Mouse (Mus musculus): ENCODE measurements at regions not wholly inside any gene's neighbourhood (a gene's known extent, or its start where the extent isn't known, plus 50 kb on each side); places are given as distances from the start of the nearest gene placed in this dataset.

DNA sequence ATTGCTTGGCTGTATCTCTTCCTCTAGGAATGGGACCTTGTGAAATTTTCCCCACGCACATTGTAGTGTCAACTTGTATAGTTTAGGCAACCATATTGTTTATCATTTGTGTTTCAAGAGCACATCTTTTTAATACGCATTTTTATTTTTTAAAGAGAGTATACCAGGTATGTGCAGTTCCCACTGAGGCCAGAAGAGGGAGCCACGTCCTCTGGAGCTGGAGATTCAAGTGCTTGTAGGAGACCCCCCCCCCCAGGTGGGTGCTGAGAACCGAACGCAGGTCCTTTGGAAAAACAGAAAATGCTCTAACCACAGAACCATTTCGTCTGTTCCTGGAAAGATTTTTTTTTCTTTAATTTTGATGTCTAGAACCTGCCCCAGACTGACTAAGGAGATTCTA lies 161.5 kb downstream of the Dad1 start:
- H3K4me3 ChIP-seq (ENCODE audit: low read depth, low read length), result no peak overlapping the region
- H3K27ac ChIP-seq (replicated peaks; ENCODE audit: low read depth, low read length), result no peak overlapping the region
- H3K9me3 ChIP-seq (replicated peaks; ENCODE audit: control insufficient read depth, low read length), result no peaks in the 10 kb centered on the region
- DNase-seq (ENCODE audit: low spot score) (no peak), ATAC-seq (replicated peaks; ENCODE audit: insufficient number of reproducible peaks, low FRiP score, low TSS enrichment, low read depth) (no peak)
- H3K4me2 ChIP-seq (ENCODE audit: low read depth, low read length), result no peak overlapping the region
- H3K36me3 ChIP-seq (replicated peaks; ENCODE audit: control insufficient read depth, insufficient read depth, low read depth, low read length), result no peaks in the 10 kb centered on the region
- 84% methylated on average over 6 of the region's 6 CpGs for WGBS
- no peaks in the 10 kb centered on the region for H3K4me1 ChIP-seq (ENCODE audit: control insufficient read depth, insufficient read depth, low read length)
- H3K27me3 ChIP-seq (ENCODE audit: control insufficient read depth, insufficient read depth, low read length), result no peaks in the 10 kb centered on the region
- no peak overlapping the region for H3K9ac ChIP-seq (replicated peaks; ENCODE audit: low read length)

DNA sequence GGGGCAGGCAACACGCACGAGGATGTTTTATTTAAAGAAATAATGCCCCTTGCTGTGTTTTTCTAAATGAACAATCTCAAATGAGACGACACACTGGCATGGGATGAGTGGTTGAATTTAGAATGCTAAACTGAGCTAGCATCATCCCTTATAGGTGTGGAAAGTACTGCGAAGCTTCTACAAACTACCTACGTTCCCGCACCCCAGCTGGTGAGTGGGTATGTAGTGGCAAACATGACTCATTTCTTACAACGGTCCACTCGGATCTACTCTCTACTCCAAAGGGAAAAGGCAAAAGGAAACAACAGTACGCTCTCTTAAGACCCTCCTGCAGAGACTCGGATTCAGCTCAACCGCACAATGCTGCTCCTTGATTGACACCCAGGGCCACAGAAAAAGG lies 167.2 kb downstream of the Dad1 start:
- H3K9me3 ChIP-seq (replicated peaks; ENCODE audit: control insufficient read depth, low read length), result no peaks in the 10 kb centered on the region
- WGBS, result 69% methylated on average over 11 of the region's 11 CpGs
- DNase-seq (ENCODE audit: low spot score), result no peak

DNA sequence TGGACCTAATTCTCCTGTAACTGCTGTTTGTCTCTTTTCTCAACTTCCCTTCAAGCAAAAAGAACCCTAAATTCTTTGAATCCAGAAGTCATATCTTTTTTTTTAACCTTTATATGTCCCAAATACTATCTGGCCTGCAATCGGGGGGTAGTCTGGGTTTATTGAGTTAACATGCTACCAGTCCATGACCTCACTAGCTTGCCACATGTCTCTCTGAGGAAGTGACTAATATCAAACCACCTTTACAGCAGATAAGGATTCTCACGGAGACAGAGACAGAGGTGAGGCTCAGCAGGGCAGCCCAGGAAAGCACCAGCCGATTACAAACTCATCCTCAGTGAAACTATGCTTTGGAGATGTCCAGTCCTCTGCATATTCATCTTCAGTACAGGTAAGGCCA lies 179.2 kb downstream of the Dad1 start:
- H3K9ac ChIP-seq (replicated peaks; ENCODE audit: low read length), result no peak overlapping the region
- H3K9me3 ChIP-seq (replicated peaks; ENCODE audit: control insufficient read depth, low read length), result no peaks in the 10 kb centered on the region
- H3K27me3 ChIP-seq (ENCODE audit: control insufficient read depth, insufficient read depth, low read length), result no peaks in the 10 kb centered on the region
- DNase-seq (ENCODE audit: low spot score) (no peak), ATAC-seq (replicated peaks; ENCODE audit: insufficient number of reproducible peaks, low FRiP score, low TSS enrichment, low read depth) (no peak)
- no peak overlapping the region for H3K27ac ChIP-seq (replicated peaks; ENCODE audit: low read depth, low read length)
- H3K4me2 ChIP-seq (ENCODE audit: low read depth, low read length), result no peak overlapping the region
- 82% methylated on average over 3 of the region's 3 CpGs for WGBS
- H3K4me1 ChIP-seq (ENCODE audit: control insufficient read depth, insufficient read depth, low read length), result no peaks in the 10 kb centered on the region
- H3K4me3 ChIP-seq (ENCODE audit: low read depth, low read length), result no peak overlapping the region
- H3K36me3 ChIP-seq (replicated peaks; ENCODE audit: control insufficient read depth, insufficient read depth, low read depth, low read length), result no peaks in the 10 kb centered on the region

More for the DNA sequence above, 167.2 kb downstream of the Dad1 start:
- Histone ChIP-seq H3K4me2 (ENCODE audit: low read depth, low read length) (no peak overlapping the region), H3K27ac (replicated peaks; ENCODE audit: low read depth, low read length) (no peak overlapping the region), H3K27me3 (ENCODE audit: control insufficient read depth, insufficient read depth, low read length) (no peaks in the 10 kb centered on the region), H3K36me3 (replicated peaks; ENCODE audit: control insufficient read depth, insufficient read depth, low read depth, low read length) (no peaks in the 10 kb centered on the region), H3K4me3 (ENCODE audit: low read depth, low read length) (no peak overlapping the region), H3K9ac (replicated peaks; ENCODE audit: low read length) (no peak overlapping the region), H3K4me1 (ENCODE audit: control insufficient read depth, insufficient read depth, low read length) (no peaks in the 10 kb centered on the region)
- no peak for ATAC-seq (replicated peaks; ENCODE audit: insufficient number of reproducible peaks, low FRiP score, low TSS enrichment, low read depth)

DNA sequence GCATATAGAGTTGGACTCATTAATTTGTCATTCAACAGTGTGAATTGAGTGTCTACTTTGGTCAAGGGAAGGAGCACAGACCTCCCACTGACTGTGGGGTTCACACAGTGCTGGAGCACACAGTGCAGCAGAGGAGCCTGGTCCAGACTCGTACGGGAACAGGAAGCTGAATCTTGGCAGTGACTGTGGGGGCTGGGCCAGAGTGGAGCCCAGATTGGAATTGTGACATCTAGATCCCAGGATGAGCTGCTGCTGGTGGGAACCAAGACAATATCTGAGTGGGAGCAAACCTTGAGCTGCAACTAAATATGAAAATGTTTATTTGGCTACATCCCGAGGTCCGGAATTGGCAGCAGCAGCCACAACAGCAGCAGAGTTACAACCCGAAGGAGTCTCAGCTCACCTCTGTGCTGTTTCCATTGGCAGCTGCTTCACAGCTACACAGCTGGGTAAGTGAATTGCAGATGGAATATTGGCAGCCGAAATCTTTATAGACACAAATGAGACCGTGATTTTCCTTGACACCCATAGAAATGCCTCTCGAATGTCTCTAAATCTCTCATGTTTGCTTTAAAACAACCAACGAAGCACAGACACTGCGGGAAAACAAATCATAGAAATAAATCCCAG lies 181.5 kb downstream of the Dad1 start:
- ATAC-seq (replicated peaks; ENCODE audit: insufficient number of reproducible peaks, low FRiP score, low TSS enrichment, low read depth) (no peak), DNase-seq (ENCODE audit: low spot score) (no peak)
- H3K27me3 ChIP-seq (ENCODE audit: control insufficient read depth, insufficient read depth, low read length), result no peaks in the 10 kb centered on the region
- H3K9me3 ChIP-seq (replicated peaks; ENCODE audit: control insufficient read depth, low read length), result no peaks in the 10 kb centered on the region
- H3K27ac ChIP-seq (replicated peaks; ENCODE audit: low read depth, low read length), result no peak overlapping the region
- no peak overlapping the region for H3K9ac ChIP-seq (replicated peaks; ENCODE audit: low read length)
- H3K4me3 ChIP-seq (ENCODE audit: low read depth, low read length), result no peak overlapping the region
- H3K4me2 ChIP-seq (ENCODE audit: low read depth, low read length), result no peak overlapping the region
- H3K36me3 ChIP-seq (replicated peaks; ENCODE audit: control insufficient read depth, insufficient read depth, low read depth, low read length), result no peaks in the 10 kb centered on the region
- H3K4me1 ChIP-seq (ENCODE audit: control insufficient read depth, insufficient read depth, low read length), result no peaks in the 10 kb centered on the region
- 75% methylated on average over 10 of the region's 10 CpGs for WGBS

DNA sequence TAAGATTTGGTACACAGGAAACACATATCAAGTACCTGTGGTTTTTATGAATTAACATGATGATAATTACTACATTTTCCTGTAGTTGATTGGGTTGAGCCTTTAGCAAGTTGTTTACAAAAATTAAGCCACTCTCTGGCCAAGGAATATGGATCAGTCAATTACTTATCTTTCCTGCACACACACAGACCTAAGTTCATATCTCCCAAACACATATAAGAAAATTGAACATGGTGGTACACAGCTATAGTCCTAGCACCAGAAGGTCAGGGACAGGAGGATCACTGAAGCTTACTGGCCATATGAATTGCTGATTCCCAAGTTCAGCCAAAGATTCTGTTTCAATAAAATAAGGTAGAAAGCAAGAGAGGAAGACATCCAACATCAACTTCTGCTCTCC lies 183.7 kb downstream of the Dad1 start:
- no peak overlapping the region for H3K27ac ChIP-seq (replicated peaks; ENCODE audit: low read depth, low read length)
- no peak for ATAC-seq (replicated peaks; ENCODE audit: insufficient number of reproducible peaks, low FRiP score, low TSS enrichment, low read depth)
- H3K4me1 ChIP-seq (ENCODE audit: control insufficient read depth, insufficient read depth, low read length), result no peaks in the 10 kb centered on the region

DNA sequence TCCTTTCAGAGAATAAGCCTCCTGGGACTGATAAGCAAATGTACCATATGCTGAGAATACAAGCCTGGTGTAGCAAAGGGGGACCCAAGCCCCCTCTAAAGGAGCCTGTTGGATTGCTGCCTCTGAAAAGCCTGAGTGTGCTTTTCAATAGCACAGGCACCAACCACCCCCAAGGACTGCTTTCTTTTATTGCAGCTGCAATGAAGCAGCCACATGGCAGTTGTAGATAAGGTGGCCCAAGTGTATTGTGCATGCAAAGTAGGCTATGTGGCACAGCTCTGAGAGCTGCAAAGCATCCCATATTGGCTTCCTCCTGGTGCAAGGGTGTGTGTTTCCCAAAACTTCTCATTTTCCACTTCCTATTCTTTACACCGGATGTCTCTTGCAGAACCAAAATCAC lies 185.2 kb downstream of the Dad1 start:
- Histone ChIP-seq H3K4me2 (ENCODE audit: low read depth, low read length) (no peak overlapping the region), H3K4me1 (ENCODE audit: control insufficient read depth, insufficient read depth, low read length) (no peaks in the 10 kb centered on the region), H3K9me3 (replicated peaks; ENCODE audit: control insufficient read depth, low read length) (no peaks in the 10 kb centered on the region), H3K27ac (replicated peaks; ENCODE audit: low read depth, low read length) (no peak overlapping the region), H3K36me3 (replicated peaks; ENCODE audit: control insufficient read depth, insufficient read depth, low read depth, low read length) (no peaks in the 10 kb centered on the region), H3K27me3 (ENCODE audit: control insufficient read depth, insufficient read depth, low read length) (no peaks in the 10 kb centered on the region), H3K4me3 (ENCODE audit: low read depth, low read length) (no peak overlapping the region), H3K9ac (replicated peaks; ENCODE audit: low read length) (no peak overlapping the region)
- no peak for DNase-seq (ENCODE audit: low spot score)
- ATAC-seq (replicated peaks; ENCODE audit: insufficient number of reproducible peaks, low FRiP score, low TSS enrichment, low read depth), result no peak
- 94% methylated on average over 1 of the region's 1 CpGs for WGBS

More for the DNA sequence above, 183.7 kb downstream of the Dad1 start:
- no peak overlapping the region for H3K9ac ChIP-seq (replicated peaks; ENCODE audit: low read length)
- H3K36me3 ChIP-seq (replicated peaks; ENCODE audit: control insufficient read depth, insufficient read depth, low read depth, low read length), result no peaks in the 10 kb centered on the region
- no peak overlapping the region for H3K4me2 ChIP-seq (ENCODE audit: low read depth, low read length)
- no peak overlapping the region for H3K4me3 ChIP-seq (ENCODE audit: low read depth, low read length)
- no peaks in the 10 kb centered on the region for H3K27me3 ChIP-seq (ENCODE audit: control insufficient read depth, insufficient read depth, low read length)
- no peaks in the 10 kb centered on the region for H3K9me3 ChIP-seq (replicated peaks; ENCODE audit: control insufficient read depth, low read length)
- no peak for DNase-seq (ENCODE audit: low spot score)

DNA sequence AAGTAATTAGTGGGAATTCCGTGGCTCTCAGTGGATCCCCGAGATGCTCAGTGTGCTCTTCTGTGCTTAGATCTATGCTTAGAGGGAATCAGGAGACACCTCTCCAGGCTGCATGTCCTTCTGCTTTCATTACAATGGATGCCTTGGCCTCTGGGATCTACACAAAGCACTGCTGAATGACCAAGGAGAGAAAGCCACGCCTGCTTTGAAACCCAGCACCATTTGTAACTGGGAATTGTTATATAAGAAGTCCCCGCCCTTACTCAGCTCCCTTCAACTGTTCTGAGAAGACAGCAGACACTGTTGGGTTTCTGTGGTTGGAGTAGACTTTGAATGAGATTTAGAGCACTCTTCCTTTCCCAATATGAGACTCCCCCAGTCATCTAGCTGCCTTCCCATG lies 188.4 kb downstream of the Dad1 start:
- H3K36me3 ChIP-seq (replicated peaks; ENCODE audit: control insufficient read depth, insufficient read depth, low read depth, low read length), result no peaks in the 10 kb centered on the region
- WGBS, result 66% methylated on average over 4 of the region's 4 CpGs

DNA sequence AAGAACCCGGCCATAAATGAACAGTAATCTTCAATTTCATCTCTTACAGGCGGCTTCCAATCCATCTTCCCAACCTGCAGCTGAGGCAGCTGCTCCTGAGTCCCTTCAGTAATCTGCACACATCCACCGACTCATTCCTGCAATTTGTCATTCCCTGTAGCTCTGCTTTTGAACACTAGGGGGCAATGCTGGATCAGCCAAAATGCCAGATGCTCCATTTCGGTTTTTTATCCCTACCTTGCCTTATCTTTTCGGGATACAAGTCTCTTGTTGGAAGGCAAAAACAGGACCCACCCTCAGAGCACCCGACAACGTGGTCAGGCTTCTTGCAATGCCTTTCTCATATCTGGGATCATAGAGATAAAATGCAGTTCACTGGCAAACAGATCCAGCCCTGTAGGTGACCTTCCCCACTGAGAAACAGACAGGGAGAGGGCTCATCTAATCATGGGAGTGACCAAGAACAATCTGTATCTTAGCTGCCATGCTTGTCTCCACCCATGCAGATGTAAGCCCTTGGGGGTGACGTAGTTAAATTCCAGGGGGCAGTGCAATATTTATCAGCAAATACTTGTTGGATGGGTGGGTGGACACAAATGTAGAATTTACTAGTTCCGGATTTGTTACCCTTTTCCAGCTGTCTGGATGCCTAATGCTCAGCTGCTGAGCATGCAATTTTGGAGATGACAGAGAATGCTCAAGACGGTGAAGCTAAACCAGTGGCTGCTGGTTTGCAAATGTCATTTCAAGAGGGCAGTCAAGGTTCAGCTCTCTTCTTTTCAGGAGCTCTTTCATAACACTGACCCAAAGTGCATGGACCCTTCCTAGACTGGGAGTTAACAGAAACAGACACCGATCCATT lies 189.1 kb downstream of the Dad1 start:
- DNase-seq (ENCODE audit: low spot score) (peak; percentile 84), ATAC-seq (replicated peaks; ENCODE audit: insufficient number of reproducible peaks, low FRiP score, low TSS enrichment, low read depth) (no peak)
- H3K27me3 ChIP-seq (ENCODE audit: control insufficient read depth, insufficient read depth, low read length), result no peaks in the 10 kb centered on the region
- H3K4me3 ChIP-seq (ENCODE audit: low read depth, low read length), result no peak overlapping the region
- no peaks in the 10 kb centered on the region for H3K36me3 ChIP-seq (replicated peaks; ENCODE audit: control insufficient read depth, insufficient read depth, low read depth, low read length)
- H3K9ac ChIP-seq (replicated peaks; ENCODE audit: low read length), result no peak overlapping the region
- H3K9me3 ChIP-seq (replicated peaks; ENCODE audit: control insufficient read depth, low read length), result no peaks in the 10 kb centered on the region
- 31% methylated on average over 11 of the region's 11 CpGs for WGBS
- H3K4me1 ChIP-seq (ENCODE audit: control insufficient read depth, insufficient read depth, low read length), result no peaks in the 10 kb centered on the region
- H3K27ac ChIP-seq (replicated peaks; ENCODE audit: low read depth, low read length), result no peak overlapping the region
- no peak overlapping the region for H3K4me2 ChIP-seq (ENCODE audit: low read depth, low read length)

More for the DNA sequence above, 188.4 kb downstream of the Dad1 start:
- DNase-seq (ENCODE audit: low spot score) (no peak), ATAC-seq (replicated peaks; ENCODE audit: insufficient number of reproducible peaks, low FRiP score, low TSS enrichment, low read depth) (no peak)
- H3K4me3 ChIP-seq (ENCODE audit: low read depth, low read length), result no peak overlapping the region
- H3K27me3 ChIP-seq (ENCODE audit: control insufficient read depth, insufficient read depth, low read length), result no peaks in the 10 kb centered on the region
- no peak overlapping the region for H3K27ac ChIP-seq (replicated peaks; ENCODE audit: low read depth, low read length)
- no peaks in the 10 kb centered on the region for H3K9me3 ChIP-seq (replicated peaks; ENCODE audit: control insufficient read depth, low read length)
- H3K4me1 ChIP-seq (ENCODE audit: control insufficient read depth, insufficient read depth, low read length), result no peaks in the 10 kb centered on the region
- H3K4me2 ChIP-seq (ENCODE audit: low read depth, low read length), result no peak overlapping the region
- H3K9ac ChIP-seq (replicated peaks; ENCODE audit: low read length), result no peak overlapping the region

All from embryonic facial prominence, embryonic 11.5 days (tissue).